ENCODE assay signal across 21 mouse cellular contexts in genomic region chr5:144642766-144643165, GRCm38 (mm10).
"Had no signal": no experiment of that assay in that cellular context is flagged by ENCODE, and none has a peak within 500 bp of the region (broad histone marks: within the 10 kb centered on the region; RNA-seq: fewer than 3 reads in every experiment).

No protein-coding gene starts in this region.

- H3K9me3 ChIP-seq: limb, embryonic 12.5 days; limb, embryonic 15.5 days; midbrain, embryonic 12.5 days had no signal

- H3K27ac ChIP-seq: layer of hippocampus, adult 2 months; limb, embryonic 12.5 days; limb, embryonic 15.5 days; liver, embryonic 14.5 days; macrophage; midbrain, embryonic 12.5 days; stomach, postnatal 0 days had no signal

- ATAC-seq: liver, postnatal 0 days; lung, postnatal 0 days had no signal

- DNase-seq: kidney, adult 18-20 months; kidney, adult 9 months; kidney, postnatal 25 days; layer of hippocampus, adult 9-11 months; liver, postnatal 0 days; lung, embryonic 14.5 days; right cerebral cortex, adult 18-20 months; right cerebral cortex, postnatal 14 days; right cerebral cortex, postnatal 4 days; thymus, adult 18-20 months; thymus, postnatal 36 days had no signal

- H3K4me3 ChIP-seq: layer of hippocampus, adult 2 months; limb, embryonic 12.5 days; limb, embryonic 15.5 days; midbrain, embryonic 12.5 days; myocyte had no signal

- H3K4me2 ChIP-seq: limb, embryonic 12.5 days; limb, embryonic 15.5 days; liver, embryonic 11.5 days; lung, embryonic 14.5 days; midbrain, embryonic 12.5 days had no signal

- H3K36me3 ChIP-seq: limb, embryonic 12.5 days; limb, embryonic 15.5 days; midbrain, embryonic 12.5 days had no signal

- H3K27me3 ChIP-seq: limb, embryonic 12.5 days; limb, embryonic 15.5 days; midbrain, embryonic 12.5 days had no signal

- H3K4me1 ChIP-seq: limb, embryonic 15.5 days had no signal

- H3K9ac ChIP-seq: limb, embryonic 12.5 days; limb, embryonic 15.5 days; liver, embryonic 14.5 days; liver, postnatal 0 days; lung, embryonic 14.5 days; midbrain, embryonic 12.5 days had no signal
